Mouse (Mus musculus): ENCODE measurements around the gene Hsd17b2.
A peak's percentile ranks its signal among the peaks of the same experiment; 100 is the strongest.

Gene Hsd17b2

GRCm38 (mm10) chr8:117778531-117779322 is 77.0 kb downstream of the Hsd17b2 start:
- DNase-seq = no peak

GRCm38 (mm10) chr8:117779344-117779743 is 77.6 kb downstream of the Hsd17b2 start:
- DNase-seq = no peak

GRCm38 (mm10) chr8:117781375-117782129 is 79.8 kb downstream of the Hsd17b2 start:
- DNase-seq = no peak

DNA sequence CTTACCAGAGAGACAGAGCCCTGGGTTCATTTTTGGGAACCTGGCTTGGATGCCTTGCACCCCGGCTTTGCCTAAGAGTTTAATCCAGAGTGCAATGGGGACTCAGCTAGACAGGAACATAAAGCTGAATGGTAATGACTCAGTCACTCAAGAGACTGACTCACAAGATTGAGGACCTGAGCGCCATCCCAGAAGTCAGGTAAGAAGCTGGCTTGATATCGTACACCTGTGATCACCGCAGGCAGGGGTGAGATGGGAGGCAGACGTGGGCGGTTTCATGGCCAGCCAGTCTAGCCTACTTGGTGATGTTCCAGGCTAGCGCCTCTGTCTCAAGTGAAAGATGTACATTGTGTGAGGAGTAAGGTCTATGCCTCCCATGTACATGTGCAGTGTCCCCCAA is 81.3 kb downstream of the Hsd17b2 start:
- no peak for DNase-seq

DNA sequence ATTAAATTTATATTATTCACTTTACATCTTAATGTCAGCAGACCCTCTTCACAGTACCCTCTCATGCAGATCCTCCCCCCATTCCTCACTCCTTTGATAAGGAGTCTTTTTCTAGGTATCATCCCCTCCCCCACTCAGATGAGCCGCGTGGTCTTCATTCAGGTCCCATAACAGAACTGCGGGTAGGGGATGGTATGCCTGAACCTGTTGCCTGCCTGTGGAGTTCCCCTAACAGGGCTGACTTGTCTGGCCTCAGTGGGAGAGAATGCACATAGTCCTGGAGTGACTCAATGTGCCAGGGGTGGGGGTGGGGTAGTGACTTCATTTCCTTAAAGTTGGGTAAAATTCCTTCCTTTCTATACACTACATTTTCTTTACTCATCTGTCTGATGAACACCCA is 84.7 kb downstream of the Hsd17b2 start:
- DNase-seq = no peak

- no peak for DNase-seq
Observed at GRCm38 (mm10) chr8:117792616-117793144, 91.0 kb downstream of the Hsd17b2 start.

DNA sequence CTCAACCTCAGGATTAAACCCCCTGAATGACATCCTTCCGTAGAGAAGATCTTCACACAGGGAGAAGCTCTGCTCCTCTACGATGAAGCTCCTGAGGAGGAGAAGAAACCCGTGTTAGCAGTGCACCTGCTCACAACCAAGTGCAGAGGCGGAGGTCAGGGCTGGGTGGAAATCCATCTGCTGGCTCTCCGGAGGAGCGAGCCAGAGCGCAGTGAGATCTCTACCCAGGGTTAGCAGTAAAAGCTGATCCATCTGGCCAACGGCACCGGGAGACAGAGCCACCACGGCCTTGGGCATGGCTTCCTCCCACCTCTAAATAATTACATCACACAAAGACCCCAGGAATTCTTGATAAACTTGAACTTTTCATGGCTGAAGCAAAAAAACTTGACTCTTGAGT is 92.9 kb downstream of the Hsd17b2 start:
- peak; percentile 48 for DNase-seq

DNA sequence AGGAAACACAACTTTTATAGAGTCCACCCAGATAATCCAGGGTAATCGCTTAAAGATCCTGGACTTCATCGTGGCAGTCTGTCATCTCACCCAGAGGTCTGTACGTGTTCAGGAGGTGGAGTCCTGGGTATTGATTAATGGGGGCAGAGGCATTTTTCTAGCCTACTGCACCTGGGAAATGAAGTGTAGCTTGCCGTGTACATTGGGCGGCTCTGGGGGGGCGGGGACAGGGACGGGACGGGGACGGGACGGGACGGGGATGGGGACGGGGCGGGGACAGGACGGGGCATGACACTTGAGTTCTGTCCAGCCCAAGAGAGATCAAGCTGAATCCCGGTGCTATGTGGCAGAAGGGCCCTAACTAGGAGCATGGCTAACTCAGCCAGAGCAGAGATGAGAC is 94.8 kb downstream of the Hsd17b2 start:
- DNase-seq = no peak

GRCm38 (mm10) chr8:117798066-117798465 is 96.4 kb downstream of the Hsd17b2 start:
- DNase-seq = no peak

- DNase-seq = peak; percentile 94
Observed at GRCm38 (mm10) chr8:117801443-117802298, 100.0 kb downstream of the Hsd17b2 start, which contains the start of gene Mphosph6. Gene Mphosph6 (minus strand): TSS chr8:117801943.

- no peak for DNase-seq
Observed at GRCm38 (mm10) chr8:117802299-117802689, 100.6 kb downstream of the Hsd17b2 start.

DNA sequence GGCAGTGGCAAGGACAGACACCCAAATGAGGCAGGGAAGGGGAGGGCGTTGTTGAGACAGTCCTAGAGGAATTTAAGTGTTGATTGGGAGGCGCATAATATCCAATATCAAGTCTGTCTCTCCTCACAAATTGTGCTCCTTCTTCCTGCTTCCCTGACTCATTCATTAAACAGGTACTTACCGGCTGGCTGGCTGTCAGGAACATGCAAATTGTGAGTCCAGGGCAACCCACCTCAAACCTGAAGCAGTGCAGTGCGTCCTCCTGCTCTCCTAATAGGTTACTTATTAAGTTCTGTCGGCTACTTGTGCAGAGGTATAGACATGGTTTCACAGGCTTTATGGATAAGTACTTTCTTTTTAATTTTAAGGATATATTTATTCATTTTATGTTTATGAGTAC is 103.7 kb downstream of the Hsd17b2 start:
- DNase-seq = no peak
